Mouse (Mus musculus) 3T3-L1 (cell line): ENCODE results near the gene Pln.

ENCODE experiments used
- DNase-seq: peaks from one replicate; pipeline ENCODE4 v3.0.0-alpha.2; 2015; ENCODE audit warnings: low read depth, low spot score

Gene Pln

GRCm38 (mm10) chr10:53337162-53337923 lies at the start of gene Pln:
TSS of gene Pln (plus strand) at chr10:53337667.
- DNase-seq, result no peak

GRCm38 (mm10) chr10:53305867-53306266 lies 31.6 kb upstream of the Pln start:
- peak; percentile 35 for DNase-seq

DNA sequence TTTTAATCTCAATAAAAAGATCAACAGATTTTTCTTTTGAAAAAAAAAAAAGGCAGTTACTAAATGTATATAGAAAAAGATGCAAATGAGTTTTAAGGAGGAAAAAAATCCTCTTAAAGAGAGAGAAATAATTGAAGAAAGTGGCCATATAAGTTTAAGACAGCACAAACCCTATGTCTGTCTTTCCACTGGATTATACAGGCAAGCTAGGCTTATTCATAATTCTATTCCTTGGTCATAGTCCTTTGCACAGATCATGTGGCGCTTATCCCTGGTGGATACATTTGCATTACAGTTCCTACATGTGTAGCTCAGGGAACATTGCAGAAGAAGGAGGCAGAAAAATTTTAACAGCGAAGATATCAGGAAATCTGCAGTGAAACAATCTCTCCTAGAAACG lies 30.8 kb upstream of the Pln start:
- DNase-seq, result no peak

DNA sequence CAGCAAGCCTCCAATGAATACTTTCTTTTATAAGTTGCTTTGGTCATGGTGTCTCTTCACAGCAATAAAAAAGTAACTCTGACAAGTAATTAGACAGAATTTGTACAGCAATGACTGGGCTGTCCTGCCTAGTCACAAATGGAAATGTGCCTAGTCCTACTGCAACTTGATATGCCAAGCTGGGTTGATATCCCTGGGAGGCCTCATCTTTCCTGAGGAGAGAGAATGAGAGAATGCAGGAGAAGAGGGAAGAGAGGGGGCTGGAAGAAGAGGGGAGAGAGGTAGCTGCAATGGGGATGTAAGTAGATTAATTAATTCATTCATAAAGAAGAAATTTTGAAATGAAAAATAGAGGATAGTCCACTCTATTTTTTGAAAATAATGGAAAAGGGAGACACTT lies 14.1 kb upstream of the Pln start:
- no peak for DNase-seq

DNA sequence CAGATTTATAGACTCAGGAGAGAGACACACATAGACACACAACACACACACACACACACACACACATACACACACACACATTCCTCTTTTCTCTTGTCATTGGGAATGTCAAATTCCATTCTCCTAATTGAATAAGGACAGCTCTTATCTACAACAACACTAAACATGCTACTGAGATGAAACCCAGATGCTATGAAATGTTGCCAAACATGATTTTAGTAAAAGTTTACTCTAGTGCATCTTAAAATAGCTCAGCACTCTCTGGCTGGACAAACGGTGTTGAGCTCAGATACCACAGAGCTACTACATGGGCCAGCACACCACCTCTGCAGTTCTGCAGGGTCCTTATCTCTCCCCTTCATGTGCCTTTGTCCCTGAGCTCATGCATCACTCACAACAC lies 12.8 kb upstream of the Pln start:
- DNase-seq, result peak; percentile 65

GRCm38 (mm10) chr10:53326367-53326766 lies 11.1 kb upstream of the Pln start:
- no peak for DNase-seq

DNA sequence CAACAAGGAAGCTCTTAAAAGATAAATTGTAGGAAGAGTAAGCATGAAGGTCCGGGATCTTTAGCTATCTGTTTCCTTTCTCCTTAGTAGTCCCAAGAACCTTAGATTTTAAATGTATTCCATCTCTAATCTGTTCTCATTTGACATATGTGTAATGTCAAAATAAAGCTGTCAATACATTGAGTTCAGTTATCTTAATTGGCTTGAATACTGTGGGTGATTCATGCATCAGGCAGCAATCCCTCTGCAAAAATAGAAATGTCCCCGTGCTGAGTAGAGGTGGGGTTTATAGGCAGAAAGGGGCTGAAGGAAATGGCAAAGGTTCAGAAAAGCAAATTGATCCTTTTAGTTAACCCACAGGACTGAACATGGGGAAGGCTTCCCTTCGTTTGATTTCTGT lies 8.2 kb upstream of the Pln start:
- DNase-seq, result no peak

- DNase-seq, result no peak
Observed at GRCm38 (mm10) chr10:53332752-53333151, 4.7 kb upstream of the Pln start.

GRCm38 (mm10) chr10:53335266-53335665 lies 2.2 kb upstream of the Pln start:
- DNase-seq, result no peak

- no peak for DNase-seq
Observed at GRCm38 (mm10) chr10:53335974-53336373, 1.5 kb upstream of the Pln start.

- no peak for DNase-seq
Observed at GRCm38 (mm10) chr10:53339045-53339444, 1.6 kb downstream of the Pln start.

DNA sequence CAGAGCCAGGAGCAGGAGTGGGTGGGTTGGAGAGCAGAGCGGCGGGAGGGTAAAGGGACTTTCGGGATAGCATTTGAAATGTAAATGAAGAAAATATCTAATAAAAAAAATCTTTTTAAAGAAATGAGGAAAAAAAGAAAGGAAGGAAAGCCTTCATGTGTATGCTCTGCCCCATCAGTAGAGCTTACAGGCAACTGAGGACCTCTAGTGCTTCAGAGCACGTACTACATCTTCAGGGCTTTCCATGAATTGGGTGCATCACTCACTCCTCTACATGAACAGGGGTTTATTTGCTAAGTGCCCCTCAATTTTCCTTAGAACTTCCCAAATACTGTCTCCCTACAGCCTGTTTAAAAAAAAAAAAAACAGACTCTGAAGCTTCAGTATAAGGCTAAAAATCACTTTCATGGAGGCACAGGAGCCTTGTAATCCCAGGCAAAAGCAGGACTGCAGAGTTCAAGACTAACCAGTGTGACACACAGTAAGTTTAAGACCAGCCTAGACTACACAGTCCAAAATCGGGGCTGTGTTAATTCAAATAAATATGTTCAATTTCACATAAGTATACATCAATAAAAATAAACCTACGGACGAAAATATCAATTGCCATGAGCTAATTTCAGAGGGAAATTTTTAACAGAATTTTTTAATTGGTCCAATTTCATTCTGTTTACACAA lies 4.0 kb downstream of the Pln start:
- DNase-seq, result peak; percentile 15

GRCm38 (mm10) chr10:53342166-53342728 lies 4.8 kb downstream of the Pln start:
- no peak for DNase-seq

DNA sequence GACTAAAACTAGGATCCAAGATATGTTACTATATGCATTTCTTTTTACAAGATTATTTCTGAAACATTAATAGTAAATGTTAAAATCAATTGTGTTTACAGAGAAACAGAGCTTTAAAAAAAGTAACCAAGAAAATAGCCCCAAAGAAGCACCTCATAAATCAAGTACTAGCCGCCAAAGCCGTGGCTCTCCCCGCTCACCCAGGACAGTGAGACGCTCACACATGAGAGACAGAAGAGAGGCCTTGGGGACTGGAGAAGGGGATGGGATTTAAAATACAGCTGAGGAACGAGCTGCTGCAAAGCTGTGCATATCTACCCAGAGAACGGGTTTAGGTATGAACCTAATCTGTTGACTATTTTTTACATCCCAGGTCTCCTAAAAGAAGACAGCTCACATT lies 5.9 kb downstream of the Pln start:
- no peak for DNase-seq

GRCm38 (mm10) chr10:53343865-53344264 lies 6.4 kb downstream of the Pln start:
- no peak for DNase-seq

- DNase-seq, result no peak
Observed at GRCm38 (mm10) chr10:53345508-53345907, 8.0 kb downstream of the Pln start.

DNA sequence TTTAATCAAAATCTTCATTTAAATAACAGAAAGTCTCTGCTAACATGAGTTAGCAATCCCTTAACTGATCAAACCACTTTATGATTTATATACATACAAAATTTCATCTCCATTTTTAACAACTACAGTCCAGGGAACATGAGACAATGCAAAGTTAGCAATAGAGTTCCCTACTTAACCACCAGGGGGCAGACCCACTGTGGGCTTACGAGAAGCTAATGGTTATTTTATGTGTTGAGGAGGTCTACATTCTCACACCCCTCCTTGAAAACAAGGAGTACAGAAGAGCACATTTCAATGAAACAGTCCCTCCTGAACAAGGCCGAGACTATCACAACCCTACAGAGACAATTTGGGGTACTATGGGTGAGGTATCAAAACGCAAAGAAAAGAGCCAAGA lies 9.0 kb downstream of the Pln start:
- peak; percentile 70 for DNase-seq

DNA sequence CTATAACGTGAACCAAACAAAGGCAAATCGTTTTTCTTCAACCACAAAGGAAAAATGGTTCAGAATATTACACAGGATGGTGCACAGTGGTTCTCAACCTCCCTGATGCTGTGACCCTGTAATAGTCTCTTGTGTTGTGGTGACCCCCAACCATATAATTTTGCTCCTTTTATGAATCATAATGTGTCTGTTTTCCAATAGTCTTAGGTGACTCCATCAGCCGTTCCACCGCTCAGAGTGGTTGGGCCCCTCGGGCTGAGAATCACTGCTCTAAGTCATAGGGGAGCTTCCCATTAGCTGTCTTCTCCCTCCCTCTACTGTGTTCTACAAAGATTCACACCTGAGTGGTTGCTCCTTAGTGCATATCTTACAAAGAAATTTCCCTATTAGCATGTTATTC lies 9.4 kb downstream of the Pln start:
- no peak for DNase-seq

- peak; percentile 86 for DNase-seq
Observed at GRCm38 (mm10) chr10:53347787-53348755, 10.6 kb downstream of the Pln start.

GRCm38 (mm10) chr10:53349254-53349653 lies 11.8 kb downstream of the Pln start:
- no peak for DNase-seq

- no peak for DNase-seq
Observed at GRCm38 (mm10) chr10:53353665-53354064, 16.2 kb downstream of the Pln start.

DNA sequence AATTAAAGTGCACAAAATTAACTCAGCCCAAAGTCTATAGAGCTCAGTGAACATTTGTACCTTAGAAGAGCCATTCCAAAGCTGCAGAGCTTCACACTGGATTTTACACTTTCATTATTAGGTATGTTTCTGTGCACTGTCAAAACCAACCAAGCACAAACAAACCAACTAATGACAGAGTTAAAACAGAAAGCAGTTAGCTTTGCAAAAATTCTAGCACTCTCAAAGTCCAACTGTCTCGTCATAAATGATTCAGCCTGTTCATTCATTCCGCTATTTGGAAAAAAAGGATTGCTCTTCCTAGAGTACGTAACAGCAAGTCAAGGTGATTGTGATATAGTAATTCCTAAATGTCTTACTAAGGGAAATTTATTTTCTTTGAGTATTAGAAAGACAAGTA lies 21.5 kb downstream of the Pln start:
- DNase-seq, result no peak
